Mouse (Mus musculus): ENCODE results near the gene Tmprss6. TPM values are rescaled to one million over a fixed set of nuclear protein-coding genes. Genes with fewer than 3 reads are reported as not detected.

The Tmprss6 gene
- polyA plus RNA-seq, 1 experiment from 2014 or later = 0.28 TPM

- Histone ChIP-seq H3K27ac (replicated peaks) (no peak overlapping the region), H3K36me3 (no peaks in the 10 kb centered on the region), H3K4me2 (no peak overlapping the region), H3K4me1 (replicated peaks) (no peaks in the 10 kb centered on the region), H3K9ac (no peak overlapping the region), H3K27me3 (no peaks in the 10 kb centered on the region), H3K4me3 (no peak overlapping the region), H3K9me3 (no peaks in the 10 kb centered on the region)
- WGBS = 81% methylated on average over 7 of the region's 7 CpGs
- no peak for ATAC-seq (ENCODE audit: low read depth)
Measured at GRCm38 (mm10) chr15:78480111-78480510, 11.7 kb upstream of the Tmprss6 start.

GRCm38 (mm10) chr15:78479470-78479869, 11.0 kb upstream of the Tmprss6 start:
- WGBS = 81% methylated on average over 5 of the region's 5 CpGs
- no peak overlapping the region for H3K27ac ChIP-seq (replicated peaks)

DNA sequence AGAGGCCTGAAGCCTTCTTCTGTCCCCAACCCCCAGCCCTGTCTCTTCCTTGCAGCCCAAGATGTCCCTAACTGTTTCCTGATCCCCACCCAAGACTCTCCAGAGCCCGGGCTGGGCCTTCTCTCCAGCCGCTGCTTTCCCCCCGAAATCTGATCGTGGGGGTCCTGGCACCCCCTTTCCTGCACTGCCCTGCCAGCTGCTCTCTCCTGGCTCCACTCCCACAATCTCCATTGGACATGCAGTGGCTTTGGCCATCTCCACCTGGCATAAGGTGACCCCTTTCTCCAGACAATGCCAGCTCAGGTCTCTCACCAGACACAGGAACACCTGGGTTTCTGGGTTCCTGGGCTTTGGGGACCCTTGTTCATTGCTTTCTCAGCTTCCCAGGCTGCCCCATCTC, 9.6 kb upstream of the Tmprss6 start:
- Histone ChIP-seq H3K9me3 (no peaks in the 10 kb centered on the region), H3K9ac (no peak overlapping the region), H3K27ac (replicated peaks) (no peak overlapping the region), H3K4me2 (no peak overlapping the region), H3K4me3 (no peak overlapping the region), H3K27me3 (no peaks in the 10 kb centered on the region), H3K36me3 (no peaks in the 10 kb centered on the region), H3K4me1 (replicated peaks) (no peaks in the 10 kb centered on the region)
- 93% methylated on average over 4 of the region's 4 CpGs for WGBS
- no peak for ATAC-seq (ENCODE audit: low read depth)

More at GRCm38 (mm10) chr15:78479470-78479869, 11.0 kb upstream of the Tmprss6 start:
- H3K4me1 ChIP-seq (replicated peaks) = no peaks in the 10 kb centered on the region
- H3K36me3 ChIP-seq = no peaks in the 10 kb centered on the region
- ATAC-seq (ENCODE audit: low read depth) = no peak
- H3K4me2 ChIP-seq = no peak overlapping the region
- no peak overlapping the region for H3K4me3 ChIP-seq
- no peaks in the 10 kb centered on the region for H3K9me3 ChIP-seq
- H3K27me3 ChIP-seq = no peaks in the 10 kb centered on the region
- H3K9ac ChIP-seq = no peak overlapping the region

GRCm38 (mm10) chr15:78476878-78477277, 8.4 kb upstream of the Tmprss6 start:
- no peaks in the 10 kb centered on the region for H3K36me3 ChIP-seq
- 90% methylated on average over 1 of the region's 1 CpGs for WGBS
- H3K4me3 ChIP-seq = no peak overlapping the region
- no peak overlapping the region for H3K9ac ChIP-seq
- H3K27ac ChIP-seq (replicated peaks) = no peak overlapping the region
- ATAC-seq (ENCODE audit: low read depth) = no peak
- H3K4me2 ChIP-seq = no peak overlapping the region
- no peaks in the 10 kb centered on the region for H3K4me1 ChIP-seq (replicated peaks)
- no peaks in the 10 kb centered on the region for H3K9me3 ChIP-seq
- no peaks in the 10 kb centered on the region for H3K27me3 ChIP-seq

- Histone ChIP-seq H3K9me3 (no peaks in the 10 kb centered on the region), H3K27ac (replicated peaks) (no peak overlapping the region), H3K9ac (no peak overlapping the region), H3K4me2 (no peak overlapping the region), H3K4me1 (replicated peaks) (no peaks in the 10 kb centered on the region), H3K4me3 (no peak overlapping the region), H3K27me3 (no peaks in the 10 kb centered on the region), H3K36me3 (no peaks in the 10 kb centered on the region)
- WGBS = 68% methylated on average over 3 of the region's 3 CpGs
- ATAC-seq (ENCODE audit: low read depth) = no peak
Measured at GRCm38 (mm10) chr15:78475604-78476031, 7.2 kb upstream of the Tmprss6 start.

- H3K4me2 ChIP-seq = no peak overlapping the region
- no peaks in the 10 kb centered on the region for H3K4me1 ChIP-seq (replicated peaks)
- WGBS = 78% methylated on average over 6 of the region's 6 CpGs
- no peak overlapping the region for H3K9ac ChIP-seq
- H3K36me3 ChIP-seq = no peaks in the 10 kb centered on the region
- H3K27ac ChIP-seq (replicated peaks) = no peak overlapping the region
- no peaks in the 10 kb centered on the region for H3K27me3 ChIP-seq
- no peak for ATAC-seq (ENCODE audit: low read depth)
- H3K9me3 ChIP-seq = no peaks in the 10 kb centered on the region
- H3K4me3 ChIP-seq = no peak overlapping the region
Measured at GRCm38 (mm10) chr15:78473442-78473841, 5.0 kb upstream of the Tmprss6 start.

DNA sequence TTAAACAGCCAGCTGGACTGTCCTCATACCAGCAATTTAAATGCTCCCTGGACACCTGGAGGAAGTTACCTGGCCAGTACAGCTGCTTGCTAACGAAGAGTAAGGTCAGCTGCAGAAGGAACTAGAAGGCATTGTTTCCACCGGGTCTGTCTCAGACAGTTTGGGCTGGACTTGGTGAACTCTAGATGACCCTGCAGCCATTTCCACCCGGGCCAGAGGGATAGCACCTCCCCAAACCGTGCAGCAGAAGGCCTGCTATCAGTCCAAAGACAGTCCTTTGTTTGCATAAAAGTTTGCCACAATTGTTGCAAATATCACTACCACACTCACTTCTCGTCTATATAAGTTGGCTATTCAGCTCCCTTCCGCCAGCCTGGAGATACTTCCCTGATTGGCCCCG, 3.5 kb upstream of the Tmprss6 start:
- Histone ChIP-seq H3K9me3 (no peaks in the 10 kb centered on the region), H3K27ac (replicated peaks) (no peak overlapping the region), H3K4me1 (replicated peaks) (no peaks in the 10 kb centered on the region), H3K4me3 (no peak overlapping the region), H3K27me3 (no peaks in the 10 kb centered on the region), H3K36me3 (no peaks in the 10 kb centered on the region), H3K9ac (no peak overlapping the region), H3K4me2 (no peak overlapping the region)
- WGBS = 40% methylated on average over 7 of the region's 7 CpGs
- ATAC-seq (ENCODE audit: low read depth) = no peak

- no peak overlapping the region for H3K9ac ChIP-seq
- no peaks in the 10 kb centered on the region for H3K4me1 ChIP-seq (replicated peaks)
- ATAC-seq (ENCODE audit: low read depth) = no peak
- H3K4me3 ChIP-seq = no peak overlapping the region
- H3K27me3 ChIP-seq = no peaks in the 10 kb centered on the region
- H3K27ac ChIP-seq (replicated peaks) = no peak overlapping the region
- H3K4me2 ChIP-seq = no peak overlapping the region
- no peaks in the 10 kb centered on the region for H3K36me3 ChIP-seq
- 73% methylated on average over 4 of the region's 4 CpGs for WGBS
- H3K9me3 ChIP-seq = no peaks in the 10 kb centered on the region
Measured at GRCm38 (mm10) chr15:78470495-78471276, 2.3 kb upstream of the Tmprss6 start.

DNA sequence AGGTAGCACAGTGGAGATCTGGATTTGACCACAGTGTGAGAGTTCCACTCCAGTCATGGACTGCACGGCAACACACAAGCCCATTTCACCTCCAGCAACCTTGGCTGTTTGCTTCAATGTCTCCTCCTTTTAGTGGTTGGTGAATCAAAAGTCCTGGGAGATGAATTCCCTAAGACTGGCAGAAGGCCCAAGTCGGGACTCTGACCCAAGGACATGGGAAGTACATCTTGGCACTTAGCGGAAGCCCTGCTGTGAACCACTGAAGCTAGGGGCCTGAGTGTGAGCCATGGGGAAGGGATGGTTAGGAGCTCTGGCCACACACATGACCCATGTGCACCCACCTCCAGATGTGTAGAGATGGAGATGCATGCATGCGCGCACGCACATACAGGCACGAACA, 864 bp downstream of the Tmprss6 start:
- Histone ChIP-seq H3K4me2 (no peak overlapping the region), H3K9ac (no peak overlapping the region), H3K4me3 (no peak overlapping the region), H3K27me3 (no peaks in the 10 kb centered on the region), H3K9me3 (no peaks in the 10 kb centered on the region), H3K36me3 (no peaks in the 10 kb centered on the region), H3K27ac (replicated peaks) (no peak overlapping the region), H3K4me1 (replicated peaks) (no peaks in the 10 kb centered on the region)
- 95% methylated on average over 7 of the region's 7 CpGs for WGBS
- ATAC-seq (ENCODE audit: low read depth) = no peak

- ATAC-seq (ENCODE audit: low read depth) = no peak
- Histone ChIP-seq H3K4me2 (no peak overlapping the region), H3K27ac (replicated peaks) (no peak overlapping the region), H3K4me3 (no peak overlapping the region), H3K9ac (no peak overlapping the region), H3K36me3 (no peaks in the 10 kb centered on the region), H3K27me3 (no peaks in the 10 kb centered on the region), H3K4me1 (replicated peaks) (no peaks in the 10 kb centered on the region), H3K9me3 (no peaks in the 10 kb centered on the region)
- 33% methylated on average over 6 of the region's 6 CpGs for WGBS
Measured at GRCm38 (mm10) chr15:78466809-78467208, 1.6 kb downstream of the Tmprss6 start.

GRCm38 (mm10) chr15:78462981-78463380, 5.5 kb downstream of the Tmprss6 start:
- 70% methylated on average over 2 of the region's 2 CpGs for WGBS
- H3K9ac ChIP-seq = no peak overlapping the region
- ATAC-seq (ENCODE audit: low read depth) = no peak

GRCm38 (mm10) chr15:78457193-78457592, 11.2 kb downstream of the Tmprss6 start:
- Histone ChIP-seq H3K9ac (no peak overlapping the region), H3K4me2 (no peak overlapping the region), H3K36me3 (no peaks in the 10 kb centered on the region), H3K4me3 (no peak overlapping the region), H3K4me1 (replicated peaks) (no peaks in the 10 kb centered on the region; the same call in 1 of the 2 replicates), H3K9me3 (no peaks in the 10 kb centered on the region), H3K27ac (replicated peaks) (no peak overlapping the region), H3K27me3 (no peaks in the 10 kb centered on the region)
- WGBS = 82% methylated on average over 10 of the region's 10 CpGs
- no peak for ATAC-seq (ENCODE audit: low read depth)

More at GRCm38 (mm10) chr15:78462981-78463380, 5.5 kb downstream of the Tmprss6 start:
- H3K4me1 ChIP-seq (replicated peaks) = no peaks in the 10 kb centered on the region
- H3K4me2 ChIP-seq = no peak overlapping the region
- H3K4me3 ChIP-seq = no peak overlapping the region
- no peaks in the 10 kb centered on the region for H3K9me3 ChIP-seq
- H3K27me3 ChIP-seq = no peaks in the 10 kb centered on the region
- H3K27ac ChIP-seq (replicated peaks) = no peak overlapping the region
- H3K36me3 ChIP-seq = no peaks in the 10 kb centered on the region

DNA sequence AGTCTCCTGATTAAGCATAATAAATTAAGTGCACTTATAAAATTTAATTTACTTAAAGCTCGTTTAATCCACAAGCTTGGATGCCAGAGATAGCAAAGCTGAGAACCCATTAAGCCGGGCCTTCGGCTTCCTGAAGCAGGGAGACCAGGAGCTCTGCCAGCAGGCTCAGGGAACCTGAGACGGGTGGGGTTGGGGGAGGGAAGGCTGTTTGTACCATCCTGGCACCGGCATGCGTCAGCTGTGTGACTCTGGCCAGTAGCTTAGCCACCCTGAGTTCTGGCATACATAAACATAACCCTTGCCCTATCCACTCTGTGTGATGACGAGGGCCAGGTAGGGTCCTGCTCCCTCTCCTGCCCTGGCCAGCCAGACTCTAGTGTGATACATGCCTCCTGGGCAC, 12.4 kb downstream of the Tmprss6 start:
- Histone ChIP-seq H3K9ac (no peak overlapping the region), H3K4me2 (no peak overlapping the region), H3K27me3 (no peaks in the 10 kb centered on the region), H3K36me3 (no peaks in the 10 kb centered on the region), H3K4me1 (replicated peaks) (no peaks in the 10 kb centered on the region; the same call in 1 of the 2 replicates), H3K27ac (replicated peaks) (no peak overlapping the region), H3K9me3 (no peaks in the 10 kb centered on the region), H3K4me3 (no peak overlapping the region)
- ATAC-seq (ENCODE audit: low read depth) = no peak
- WGBS = 48% methylated on average over 7 of the region's 7 CpGs

Measured in neural tube, embryonic 13.5 days (tissue).